Mouse (Mus musculus) liver, embryonic 16.5 days (tissue): ENCODE data around the gene Ddn. TPM values are rescaled to one million over a fixed set of nuclear protein-coding genes. Genes with fewer than 3 reads are reported as not detected.

Experiments
- ATAC-seq: fragments of 200-750 bp; cut with Nextera tagmentation; 2 replicates; pipeline ENCODE4 v1.8.0; 2017; ENCODE audit warnings: low read depth, mild to moderate bottlenecking, moderate number of reproducible peaks, moderate library complexity
- H3K27ac ChIP-seq: fragments of 300-500 bp; sonication (generic); 2 replicates; pipeline ENCODE4 v1.5.1; 2014; ENCODE audit warnings: mild to moderate bottlenecking, low read length
- H3K27me3 ChIP-seq: fragments of 300-500 bp; sonication (generic); 2 replicates; pipeline ENCODE4 v1.6.1; 2014; ENCODE audit warnings: low read depth, low read length, mixed read lengths; ENCODE audit not compliant: control insufficient read depth, insufficient read depth
- H3K36me3 ChIP-seq: fragments of 300-500 bp; sonication (generic); 2 replicates; pipeline ENCODE4 v1.6.1; 2014; ENCODE audit warnings: mild to moderate bottlenecking; ENCODE audit not compliant: control insufficient read depth, insufficient read depth
- H3K4me1 ChIP-seq: fragments of 300-500 bp; sonication (generic); 2 replicates; pipeline ENCODE4 v1.6.1; 2014; ENCODE audit warnings: low read depth, low read length, mixed read lengths; ENCODE audit not compliant: control insufficient read depth
- H3K4me2 ChIP-seq: fragments of 300-500 bp; sonication (generic); 2 replicates; pipeline ENCODE4 v1.6.1; 2014; ENCODE audit warnings: low read depth, low read length, mixed read lengths
- H3K4me3 ChIP-seq: fragments of 300-500 bp; sonication (generic); 2 replicates; pipeline ENCODE4 v1.5.1; 2014; ENCODE audit warnings: low read depth, mild to moderate bottlenecking, low read length
- H3K9ac ChIP-seq: fragments of 300-500 bp; sonication (generic); 2 replicates; pipeline ENCODE4 v1.6.1; 2014; ENCODE audit warnings: low read depth, low read length
- H3K9me3 ChIP-seq: fragments of 300-500 bp; sonication (generic); replicated peaks from 2 replicates; pipeline ENCODE4 v1.6.1; 2016; ENCODE audit warnings: low read length; ENCODE audit not compliant: control insufficient read depth
- WGBS: fragments of 180-500 bp; shearing (Covaris S2); extraction: QIAGEN DNeasy Blood & Tissue Kit; methylation state at CpG from one replicate; pipeline ENCODE4 v1.1.7; 2014; ENCODE audit not compliant: insufficient replicate concordance; 5-methylcytosine and 5-hydroxymethylcytosine counted together
- polyA plus RNA-seq: library from polyadenylated mRNA; unstranded; fragments of >200 nt; fragmentation: Nextera tagmentation; extraction: Ambion mirVana; gene quantifications from 2 replicates; pipeline ENCODE4 v1.2.1, GENCODE M21; 2015

Ddn gene
- polyA plus RNA-seq, 1 experiment from 2014 or later: not detected

DNA sequence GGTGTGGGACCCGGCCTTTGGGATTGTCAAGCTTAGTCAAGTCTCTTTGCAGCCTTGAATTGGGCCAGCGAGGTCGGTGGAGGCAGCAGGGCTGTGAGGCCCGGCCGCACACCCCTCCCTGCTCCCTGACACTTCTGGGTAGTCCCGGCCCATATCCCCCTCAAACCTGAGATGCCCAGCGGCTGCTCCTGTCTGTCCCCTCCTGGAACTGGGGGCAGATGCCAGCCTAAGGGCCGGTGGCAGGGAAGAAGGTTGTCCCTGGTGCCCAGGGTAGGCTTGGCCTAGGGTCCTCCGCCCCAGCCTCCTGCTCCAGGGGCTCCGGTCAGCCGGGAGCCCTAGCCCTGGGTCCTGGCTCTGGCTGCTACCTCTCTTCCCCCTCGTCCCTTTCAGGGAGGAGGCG lies 24.8 kb upstream of the Ddn start:
- Histone ChIP-seq H3K27me3 (no peaks in the 10 kb centered on the region), H3K36me3 (peaks cover 51% of the 10 kb centered on the region), H3K4me2 (no peak overlapping the region), H3K9ac (no peak overlapping the region), H3K9me3 (no peaks in the 10 kb centered on the region), H3K27ac (no peak overlapping the region), H3K4me1 (peaks cover 60% of the 10 kb centered on the region), H3K4me3 (no peak overlapping the region)
- no peak for ATAC-seq
- WGBS: 86% methylated on average over 13 of the region's 13 CpGs

DNA sequence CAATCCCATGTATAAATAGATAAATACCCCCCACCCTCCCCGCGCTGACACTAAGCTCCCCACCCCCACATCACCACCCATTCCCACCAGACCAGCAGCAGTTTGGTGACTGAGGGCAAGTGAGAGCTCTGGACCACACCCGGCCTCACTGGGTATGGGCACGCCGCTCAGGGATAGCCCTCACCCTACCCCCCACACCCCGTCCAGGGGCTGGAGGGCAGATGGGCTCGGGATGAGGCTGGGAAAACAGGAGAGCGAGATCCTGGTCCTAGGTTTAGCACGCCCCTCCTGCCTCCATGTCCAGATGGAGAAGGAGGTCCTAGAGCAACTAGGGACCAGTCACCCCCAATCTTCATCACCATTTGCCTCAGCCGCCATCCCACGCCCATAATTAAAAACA lies 24.0 kb upstream of the Ddn start:
- Histone ChIP-seq H3K9ac (0 out of 2 replicates have a peak overlapping the region, but pooled peaks have one; percentile 18), H3K9me3 (no peaks in the 10 kb centered on the region), H3K4me2 (no peak overlapping the region), H3K27ac (peak overlapping the region; percentile 99), H3K4me3 (no peak overlapping the region), H3K36me3 (peaks cover 45% of the 10 kb centered on the region), H3K4me1 (peaks cover 60% of the 10 kb centered on the region), H3K27me3 (no peaks in the 10 kb centered on the region)
- 64% methylated on average over 11 of the region's 11 CpGs for WGBS
- ATAC-seq: no peak

DNA sequence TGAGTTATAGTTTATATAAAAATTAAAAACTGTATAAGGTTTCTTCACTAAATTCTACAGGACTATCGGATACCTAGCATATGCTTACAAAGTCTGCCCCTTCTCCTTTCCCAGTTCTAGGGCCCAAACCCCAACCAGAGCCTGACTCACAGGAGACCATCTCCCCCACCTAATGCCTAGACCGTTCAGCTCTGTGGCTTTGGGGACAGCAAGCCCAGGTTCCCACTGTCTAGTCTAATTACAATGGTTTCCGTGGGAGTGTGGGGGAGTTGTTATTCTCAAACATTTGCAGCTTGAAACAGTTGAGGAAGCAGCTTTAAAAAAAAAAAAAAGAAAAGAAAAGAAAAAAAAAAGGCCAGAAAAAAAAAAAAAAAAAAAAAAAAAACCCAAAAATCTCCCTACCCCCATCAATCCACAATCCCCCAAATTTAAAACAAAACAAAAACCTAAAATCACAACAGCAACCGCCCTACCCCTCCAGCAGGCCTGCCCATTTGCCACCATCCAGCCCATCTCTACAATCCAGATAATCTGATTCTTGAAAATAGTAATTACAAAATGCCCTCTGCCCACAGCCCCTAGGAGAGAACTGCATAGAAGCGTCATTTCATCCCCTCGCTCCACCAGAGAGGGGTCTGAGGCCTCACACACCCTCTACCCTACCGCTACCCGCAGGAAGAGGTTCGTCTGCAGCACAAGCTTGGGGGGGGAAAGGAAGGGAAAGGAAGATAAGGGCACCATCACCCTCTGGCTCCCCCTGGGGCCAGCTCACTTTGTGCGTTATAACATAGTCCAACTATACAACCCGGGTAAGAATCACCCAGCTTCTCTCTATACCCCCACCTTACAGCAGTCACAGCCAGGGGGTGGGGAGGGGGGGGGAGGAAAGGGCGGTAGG lies 23.1 kb upstream of the Ddn start:
- H3K27me3 ChIP-seq: no peaks in the 10 kb centered on the region
- peaks cover 41% of the 10 kb centered on the region for H3K36me3 ChIP-seq
- ATAC-seq: 0 out of 2 replicates have a peak, but pooled peaks have one; percentile 6
- peak overlapping the region; percentile 78 for H3K4me2 ChIP-seq
- H3K9me3 ChIP-seq: no peaks in the 10 kb centered on the region
- H3K4me1 ChIP-seq: peaks cover 59% of the 10 kb centered on the region
- H3K4me3 ChIP-seq: peak overlapping the region; percentile 14
- peak overlapping the region; percentile 50 for H3K9ac ChIP-seq
- 22% methylated on average over 12 of the region's 12 CpGs for WGBS
- peak overlapping the region; percentile 99 for H3K27ac ChIP-seq

DNA sequence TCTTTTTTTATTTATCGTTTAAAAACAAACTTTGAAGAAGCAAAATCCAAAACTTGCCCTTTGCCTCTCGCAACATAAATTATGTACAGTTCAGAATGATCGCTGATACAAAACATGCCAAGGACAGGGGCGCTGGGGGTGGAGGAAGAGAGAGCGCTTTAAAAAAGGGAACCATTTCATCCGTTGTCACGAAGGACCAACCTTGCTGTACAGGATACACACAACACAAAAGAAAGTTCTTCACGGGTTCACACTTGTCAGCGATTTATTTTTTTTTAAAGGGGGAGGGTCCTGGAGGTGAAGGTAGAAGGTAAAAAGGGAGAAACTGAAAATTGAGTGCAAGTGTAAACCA lies 22.4 kb upstream of the Ddn start:
- Histone ChIP-seq H3K9ac (peak overlapping the region; percentile 96), H3K4me2 (peak overlapping the region; percentile 78), H3K4me1 (peaks cover 59% of the 10 kb centered on the region), H3K27ac (peak overlapping the region; percentile 99), H3K9me3 (no peaks in the 10 kb centered on the region), H3K27me3 (no peaks in the 10 kb centered on the region), H3K36me3 (peaks cover 33% of the 10 kb centered on the region), H3K4me3 (peak overlapping the region; percentile 89)
- no peak for ATAC-seq
- WGBS: 3% methylated on average over 9 of the region's 9 CpGs

DNA sequence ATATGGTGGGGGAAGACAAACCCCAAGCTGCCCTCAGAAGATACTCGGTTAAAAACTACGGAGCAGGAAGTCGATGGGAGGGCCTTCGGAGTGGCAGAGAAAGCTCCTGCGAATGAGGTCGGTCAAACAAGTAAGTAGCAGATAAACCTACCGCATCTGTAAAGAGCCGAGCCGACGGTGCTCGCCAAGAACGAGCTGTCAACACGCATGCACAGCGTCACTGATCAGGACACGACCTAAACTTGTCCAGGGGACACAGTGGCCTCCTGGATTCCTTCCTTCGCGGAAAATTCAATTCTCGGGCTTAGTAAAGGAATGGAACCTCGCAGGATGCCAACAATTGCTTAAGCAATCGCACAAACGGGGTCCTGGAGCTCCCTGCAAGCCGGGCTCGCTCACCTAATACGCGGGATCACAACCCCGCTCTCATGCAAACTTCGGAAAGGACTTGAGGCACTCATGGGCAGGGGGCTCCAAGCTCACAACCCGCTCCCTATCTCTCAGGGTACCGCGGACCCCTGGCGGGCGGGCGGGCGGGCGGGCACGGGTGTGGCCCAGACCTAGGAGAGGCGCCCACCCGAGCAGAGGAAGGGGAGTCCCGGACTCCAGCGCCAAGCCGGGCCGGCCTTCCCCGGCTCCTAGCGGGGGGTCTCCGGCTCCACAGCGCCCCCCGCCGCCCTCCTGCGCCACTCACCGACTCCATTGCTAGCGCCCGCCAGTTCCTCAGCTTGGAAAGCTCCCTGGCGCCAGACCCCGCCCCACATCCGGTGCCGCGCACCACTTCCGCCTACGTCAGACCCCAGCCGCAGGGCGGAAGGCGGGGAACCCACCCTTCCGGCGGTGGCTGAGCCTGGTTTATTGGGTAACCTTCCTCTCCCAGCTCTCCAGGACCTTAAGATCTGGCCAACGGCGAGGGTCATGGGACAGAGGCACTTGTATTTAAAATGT lies 21.7 kb upstream of the Ddn start, which contains the start of gene Prkag1:
Gene Prkag1 (minus strand): TSS at position 786 of the 948 bp plus-strand sequence.
- no peaks in the 10 kb centered on the region for H3K27me3 ChIP-seq
- peak within 1 kb of the TSS; percentile 99 for H3K27ac ChIP-seq
- H3K4me1 ChIP-seq: peaks cover 57% of the 10 kb centered on the region
- H3K36me3 ChIP-seq: peaks cover 27% of the 10 kb centered on the region
- WGBS: under 1% methylated on average over 63 of the region's 66 CpGs
- no peaks in the 10 kb centered on the region for H3K9me3 ChIP-seq
- peak within 1 kb of the TSS; percentile 96 for H3K9ac ChIP-seq
- ATAC-seq: peak; percentile 88
- peak within 1 kb of the TSS; percentile 89 for H3K4me3 ChIP-seq
- H3K4me2 ChIP-seq: peak within 1 kb of the TSS; percentile 78

DNA sequence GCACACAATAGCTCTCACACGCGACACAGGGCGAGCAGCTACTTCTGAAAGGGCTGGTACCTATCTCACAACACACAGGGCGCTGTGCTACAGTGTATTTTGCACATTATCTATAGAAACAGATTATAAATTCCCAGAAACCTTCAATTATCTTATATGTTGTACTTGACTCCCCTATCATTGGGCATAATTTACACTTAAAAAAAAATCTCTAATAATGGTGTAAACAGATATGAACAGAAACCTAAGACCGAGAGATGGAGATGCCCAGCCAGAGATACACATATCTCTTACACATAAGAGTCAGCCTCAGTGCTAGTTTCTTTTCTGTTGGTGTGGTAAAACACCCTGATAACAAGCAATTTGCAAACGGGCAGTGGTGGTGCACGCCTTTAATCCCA lies 18.3 kb upstream of the Ddn start:
- Histone ChIP-seq H3K4me3 (peak overlapping the region; percentile 25), H3K9me3 (no peaks in the 10 kb centered on the region), H3K27ac (peak overlapping the region; percentile 91), H3K27me3 (no peaks in the 10 kb centered on the region), H3K4me2 (peak overlapping the region; percentile 55), H3K4me1 (peaks cover 49% of the 10 kb centered on the region), H3K9ac (peak overlapping the region; percentile 51), H3K36me3 (peaks cover 25% of the 10 kb centered on the region)
- WGBS: 25% methylated on average over 7 of the region's 7 CpGs
- peak; percentile 67 for ATAC-seq

DNA sequence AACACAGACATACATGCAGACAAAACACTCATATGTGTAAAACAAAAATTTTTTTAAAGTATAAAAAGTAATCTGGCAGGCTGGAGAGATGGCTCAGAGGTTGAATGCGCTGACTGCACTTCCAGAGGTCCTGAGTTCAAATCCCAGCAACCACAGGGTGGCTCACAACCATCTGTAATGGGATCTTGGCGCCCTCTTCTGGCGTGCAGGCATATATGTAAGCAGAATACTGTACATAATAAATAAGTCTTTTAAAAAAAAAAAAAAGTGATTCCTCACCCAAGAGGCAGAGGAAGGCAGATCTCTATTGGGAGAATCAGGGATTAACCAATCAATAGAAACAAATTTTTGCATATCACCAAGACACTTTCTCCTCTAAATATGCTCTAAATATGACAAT lies 14.1 kb upstream of the Ddn start:
- no peak overlapping the region for H3K4me2 ChIP-seq
- peaks cover 38% of the 10 kb centered on the region for H3K36me3 ChIP-seq
- H3K9me3 ChIP-seq: no peaks in the 10 kb centered on the region
- no peak for ATAC-seq
- H3K4me1 ChIP-seq: peaks cover 25% of the 10 kb centered on the region
- no peaks in the 10 kb centered on the region for H3K27me3 ChIP-seq
- 76% methylated on average over 3 of the region's 3 CpGs for WGBS
- H3K9ac ChIP-seq: no peak overlapping the region
- H3K27ac ChIP-seq: no peak overlapping the region
- no peak overlapping the region for H3K4me3 ChIP-seq

DNA sequence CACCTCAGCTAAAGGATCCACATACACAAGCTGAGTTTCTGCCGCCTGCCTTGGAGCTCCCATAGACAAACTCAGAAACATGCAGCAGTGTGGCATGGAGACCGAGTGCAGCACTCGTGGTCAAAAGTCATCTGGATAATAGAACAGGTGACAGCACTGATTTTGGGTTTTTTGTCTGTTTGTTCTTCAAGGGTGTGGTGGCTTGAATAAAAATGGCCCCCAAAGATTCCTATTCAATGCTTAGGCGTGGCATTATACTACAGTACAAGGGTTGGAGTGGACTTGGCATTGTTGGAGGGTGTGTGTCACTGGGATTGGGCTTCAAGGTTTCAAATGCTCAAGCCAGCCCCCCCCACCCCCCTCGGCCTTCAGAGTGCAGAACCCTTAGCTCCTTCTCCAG lies 12.9 kb upstream of the Ddn start:
- H3K4me1 ChIP-seq: peaks cover 13% of the 10 kb centered on the region
- peaks cover 38% of the 10 kb centered on the region for H3K36me3 ChIP-seq
- H3K27me3 ChIP-seq: no peaks in the 10 kb centered on the region
- H3K4me3 ChIP-seq: no peak overlapping the region
- H3K27ac ChIP-seq: no peak overlapping the region
- WGBS: 76% methylated on average over 5 of the region's 5 CpGs
- no peaks in the 10 kb centered on the region for H3K9me3 ChIP-seq
- ATAC-seq: no peak
- H3K9ac ChIP-seq: no peak overlapping the region
- H3K4me2 ChIP-seq: no peak overlapping the region
